Mouse (Mus musculus): ENCODE data around the gene Trim80.

Gene Trim80

GRCm38 (mm10) chr11:115439906-115440595, at the start of gene Trim80:
Gene Trim80 (plus strand): TSS chr11:115440545.
- H3K4me3 ChIP-seq (replicated peaks; ENCODE audit: low read length): peak within 1 kb of the TSS; percentile 58
- H3K27me3 ChIP-seq (ENCODE audit: insufficient read depth, low read length): peaks cover 47% of the 10 kb centered on the region
- H3K4me1 ChIP-seq (replicated peaks; ENCODE audit: low read depth, low read length): peaks cover 36% of the 10 kb centered on the region
- TF ChIP-seq NANOG (IDR thresholded peaks at IDR 0.05; ENCODE audit: borderline replicate concordance, low read length): no peak
- no peak for TF ChIP-seq POU5F1 (IDR thresholded peaks at IDR 0.05; ENCODE audit: borderline replicate concordance, low read length)
- peak; percentile 85 for TF ChIP-seq CTCF (conservative IDR thresholded peaks at IDR 0.05; ENCODE audit: low read length)
- peaks cover 15% of the 10 kb centered on the region for H3K9me3 ChIP-seq (ENCODE audit: low read length)
- no peaks in the 10 kb centered on the region for H3K36me3 ChIP-seq (ENCODE audit: insufficient read depth, low read length)

- peaks cover 40% of the 10 kb centered on the region for H3K36me3 ChIP-seq (ENCODE audit: insufficient read depth, low read length)
- H3K9me3 ChIP-seq (ENCODE audit: low read length): no peaks in the 10 kb centered on the region
- no peak for TF ChIP-seq POU5F1 (IDR thresholded peaks at IDR 0.05; ENCODE audit: borderline replicate concordance, low read length)
- TF ChIP-seq NANOG (IDR thresholded peaks at IDR 0.05; ENCODE audit: borderline replicate concordance, low read length): no peak
- no peak for TF ChIP-seq CTCF (conservative IDR thresholded peaks at IDR 0.05; ENCODE audit: low read length)
- peaks cover 57% of the 10 kb centered on the region for H3K4me1 ChIP-seq (replicated peaks; ENCODE audit: low read depth, low read length)
- peaks cover 30% of the 10 kb centered on the region for H3K27me3 ChIP-seq (ENCODE audit: insufficient read depth, low read length)
- no peak overlapping the region for H3K4me3 ChIP-seq (replicated peaks; ENCODE audit: low read length)
Measured at GRCm38 (mm10) chr11:115391358-115391757, 49.0 kb upstream of the Trim80 start.

- Histone ChIP-seq H3K36me3 (ENCODE audit: insufficient read depth, low read length) (peaks cover 41% of the 10 kb centered on the region), H3K4me3 (replicated peaks; ENCODE audit: low read length) (peak overlapping the region; percentile 76), H3K4me1 (replicated peaks; ENCODE audit: low read depth, low read length) (peaks cover 59% of the 10 kb centered on the region), H3K9me3 (ENCODE audit: low read length) (no peaks in the 10 kb centered on the region), H3K27me3 (ENCODE audit: insufficient read depth, low read length) (peaks cover 30% of the 10 kb centered on the region)
- TF ChIP-seq POU5F1 (IDR thresholded peaks at IDR 0.05; ENCODE audit: borderline replicate concordance, low read length) (no peak), CTCF (conservative IDR thresholded peaks at IDR 0.05; ENCODE audit: low read length) (no peak), NANOG (IDR thresholded peaks at IDR 0.05; ENCODE audit: borderline replicate concordance, low read length) (no peak)
Measured at GRCm38 (mm10) chr11:115393721-115394325, 46.5 kb upstream of the Trim80 start.

- Histone ChIP-seq H3K36me3 (ENCODE audit: insufficient read depth, low read length) (peaks cover 24% of the 10 kb centered on the region), H3K9me3 (ENCODE audit: low read length) (no peaks in the 10 kb centered on the region), H3K4me1 (replicated peaks; ENCODE audit: low read depth, low read length) (peaks cover 50% of the 10 kb centered on the region), H3K4me3 (replicated peaks; ENCODE audit: low read length) (no peak overlapping the region), H3K27me3 (ENCODE audit: insufficient read depth, low read length) (peaks cover 23% of the 10 kb centered on the region)
- TF ChIP-seq CTCF (conservative IDR thresholded peaks at IDR 0.05; ENCODE audit: low read length) (no peak), NANOG (IDR thresholded peaks at IDR 0.05; ENCODE audit: borderline replicate concordance, low read length) (no peak), POU5F1 (IDR thresholded peaks at IDR 0.05; ENCODE audit: borderline replicate concordance, low read length) (no peak)
Measured at GRCm38 (mm10) chr11:115398085-115398484, 42.3 kb upstream of the Trim80 start.

GRCm38 (mm10) chr11:115400126-115400525, 40.2 kb upstream of the Trim80 start:
- Histone ChIP-seq H3K9me3 (ENCODE audit: low read length) (no peaks in the 10 kb centered on the region), H3K4me1 (replicated peaks; ENCODE audit: low read depth, low read length) (peaks cover 45% of the 10 kb centered on the region), H3K4me3 (replicated peaks; ENCODE audit: low read length) (no peak overlapping the region), H3K36me3 (ENCODE audit: insufficient read depth, low read length) (peaks cover 20% of the 10 kb centered on the region), H3K27me3 (ENCODE audit: insufficient read depth, low read length) (peaks cover 3% of the 10 kb centered on the region)
- no peak for TF ChIP-seq POU5F1 (IDR thresholded peaks at IDR 0.05; ENCODE audit: borderline replicate concordance, low read length)

GRCm38 (mm10) chr11:115400630-115401391, 39.5 kb upstream of the Trim80 start:
- TF ChIP-seq CTCF (conservative IDR thresholded peaks at IDR 0.05; ENCODE audit: low read length): no peak
- no peak for TF ChIP-seq NANOG (IDR thresholded peaks at IDR 0.05; ENCODE audit: borderline replicate concordance, low read length)
- no peak for TF ChIP-seq POU5F1 (IDR thresholded peaks at IDR 0.05; ENCODE audit: borderline replicate concordance, low read length)

GRCm38 (mm10) chr11:115403338-115404124, 36.8 kb upstream of the Trim80 start, which contains the start of gene Mrpl58:
Gene Mrpl58 (plus strand): TSS chr11:115403752.
- Histone ChIP-seq H3K4me1 (replicated peaks; ENCODE audit: low read depth, low read length) (peaks cover 69% of the 10 kb centered on the region), H3K9me3 (ENCODE audit: low read length) (no peaks in the 10 kb centered on the region), H3K4me3 (replicated peaks; ENCODE audit: low read length) (peak within 1 kb of the TSS; percentile 87), H3K27me3 (ENCODE audit: insufficient read depth, low read length) (no peaks in the 10 kb centered on the region), H3K36me3 (ENCODE audit: insufficient read depth, low read length) (peaks cover 41% of the 10 kb centered on the region)
- TF ChIP-seq POU5F1 (IDR thresholded peaks at IDR 0.05; ENCODE audit: borderline replicate concordance, low read length): no peak
- no peak for TF ChIP-seq NANOG (IDR thresholded peaks at IDR 0.05; ENCODE audit: borderline replicate concordance, low read length)
- no peak for TF ChIP-seq CTCF (conservative IDR thresholded peaks at IDR 0.05; ENCODE audit: low read length)

More at GRCm38 (mm10) chr11:115400630-115401391, 39.5 kb upstream of the Trim80 start:
- Histone ChIP-seq H3K4me1 (replicated peaks; ENCODE audit: low read depth, low read length) (peaks cover 52% of the 10 kb centered on the region), H3K4me3 (replicated peaks; ENCODE audit: low read length) (peak overlapping the region; percentile 51), H3K27me3 (ENCODE audit: insufficient read depth, low read length) (no peaks in the 10 kb centered on the region), H3K9me3 (ENCODE audit: low read length) (no peaks in the 10 kb centered on the region), H3K36me3 (ENCODE audit: insufficient read depth, low read length) (peaks cover 20% of the 10 kb centered on the region)
